Mouse (Mus musculus) intestine, embryonic 14.5 days (tissue): ENCODE data around the gene Nrbf2. TPM values are rescaled to one million over a fixed set of nuclear protein-coding genes. Genes with fewer than 3 reads are reported as not detected.

Experiments
- ATAC-seq: fragments of 200-750 bp; cut with Nextera tagmentation; replicated peaks from 2 replicates; pipeline ENCODE4 v1.8.0; 2017; ENCODE audit warnings: low read depth, moderate number of reproducible peaks, moderate TSS enrichment, moderate library complexity; ENCODE audit not compliant: low FRiP score, low TSS enrichment
- DNase-seq: peaks from one replicate; pipeline ENCODE4 v3.0.0-alpha.2; 2018; ENCODE audit warnings: low spot score
- H3K27ac ChIP-seq: fragments of 300-500 bp; sonication (generic); 2 replicates; pipeline ENCODE4 v1.5.1; 2014; ENCODE audit warnings: low read depth, mild to moderate bottlenecking, control low read depth
- H3K27me3 ChIP-seq: fragments of 300-500 bp; sonication (generic); replicated peaks from 2 replicates; pipeline ENCODE4 v1.6.1; 2014; ENCODE audit warnings: low read length, control low read depth; ENCODE audit not compliant: control insufficient read depth, insufficient read depth
- H3K36me3 ChIP-seq: fragments of 300-500 bp; sonication (generic); 2 replicates; pipeline ENCODE4 v1.6.1; 2014; ENCODE audit warnings: low read length, control low read depth; ENCODE audit not compliant: control insufficient read depth, insufficient read depth
- H3K4me1 ChIP-seq: fragments of 300-500 bp; sonication (generic); replicated peaks from 2 replicates; pipeline ENCODE4 v1.6.1; 2014; ENCODE audit warnings: low read length, control low read depth, mixed read lengths; ENCODE audit not compliant: control insufficient read depth, insufficient read depth
- H3K4me2 ChIP-seq: fragments of 300-500 bp; sonication (generic); 2 replicates; pipeline ENCODE4 v1.6.1; 2014; ENCODE audit warnings: low read length
- H3K4me3 ChIP-seq: fragments of 300-500 bp; sonication (generic); 2 replicates; pipeline ENCODE4 v1.5.1; 2014; ENCODE audit warnings: low read depth, low read length, control low read depth, mixed read lengths
- H3K9ac ChIP-seq: fragments of 300-500 bp; sonication (generic); 2 replicates; pipeline ENCODE4 v1.6.1; 2014; ENCODE audit warnings: mild to moderate bottlenecking, low read length
- H3K9me3 ChIP-seq: fragments of 300-500 bp; sonication (generic); 2 replicates; pipeline ENCODE4 v1.6.1; 2016; ENCODE audit warnings: low read length, control low read depth; ENCODE audit not compliant: control insufficient read depth
- WGBS: fragments of 180-500 bp; shearing (Covaris S2); extraction: QIAGEN DNeasy Blood & Tissue Kit; methylation state at CpG from one replicate; pipeline ENCODE4 v1.1.7; 2014; 5-methylcytosine and 5-hydroxymethylcytosine counted together
- polyA plus RNA-seq: library from polyadenylated mRNA; unstranded; fragments of >200 nt; fragmentation: Nextera tagmentation; extraction: Ambion mirVana; gene quantifications from 2 replicates; pipeline ENCODE4 v1.2.1, GENCODE M21; 2014

The Nrbf2 gene
- polyA plus RNA-seq, 1 experiment from 2014 or later, result 36.0 TPM

- Histone ChIP-seq H3K4me1 (peaks cover 13% of the 10 kb centered on the region), H3K9me3 (no peaks in the 10 kb centered on the region), H3K27ac (peak overlapping the region; percentile 66), H3K9ac (peak overlapping the region; percentile 73), H3K4me2 (peak overlapping the region; percentile 90), H3K4me3 (peak overlapping the region; percentile 62), H3K27me3 (no peaks in the 10 kb centered on the region), H3K36me3 (no peaks in the 10 kb centered on the region)
- 1% methylated on average over 10 of the region's 10 CpGs for WGBS
- DNase-seq, result peak; percentile 68
- ATAC-seq, result no peak; the same call in 1 of the 2 replicates
These were observed 794 bp downstream of the Nrbf2 start for GRCm38 (mm10) chr10:67284311-67284710.

DNA sequence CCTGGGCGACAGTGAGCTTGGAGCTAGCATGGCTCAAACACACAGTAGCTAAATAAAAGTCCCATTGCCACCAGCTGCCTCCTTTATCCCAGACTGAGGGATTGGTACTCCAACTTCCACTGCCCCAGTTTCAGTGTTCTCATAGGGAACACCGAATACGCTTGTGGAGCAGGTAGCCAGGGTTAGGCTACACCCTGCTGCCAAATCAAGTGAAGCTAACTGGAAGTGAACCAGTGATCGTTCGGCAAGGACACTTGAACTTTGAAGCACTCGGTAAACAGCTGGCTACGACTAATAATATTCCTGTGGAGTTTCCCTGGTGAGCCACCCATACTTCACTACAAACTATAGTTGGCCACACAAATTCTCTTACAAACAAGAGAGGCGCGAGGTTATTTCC lies 1.6 kb downstream of the Nrbf2 start:
- no peaks in the 10 kb centered on the region for H3K27me3 ChIP-seq
- ATAC-seq (no peak), DNase-seq (no peak)
- 66% methylated on average over 9 of the region's 9 CpGs for WGBS
- no peak overlapping the region for H3K4me3 ChIP-seq
- H3K9me3 ChIP-seq, result no peaks in the 10 kb centered on the region
- no peaks in the 10 kb centered on the region for H3K36me3 ChIP-seq
- H3K4me2 ChIP-seq, result peak overlapping the region; percentile 90
- peaks cover 13% of the 10 kb centered on the region for H3K4me1 ChIP-seq
- no peak overlapping the region for H3K27ac ChIP-seq
- H3K9ac ChIP-seq, result no peak overlapping the region; the same call in 1 of the 2 replicates

- H3K4me2 ChIP-seq, result no peak overlapping the region
- no peak overlapping the region for H3K9ac ChIP-seq
These were observed 2.6 kb downstream of the Nrbf2 start for GRCm38 (mm10) chr10:67282531-67282930.

DNA sequence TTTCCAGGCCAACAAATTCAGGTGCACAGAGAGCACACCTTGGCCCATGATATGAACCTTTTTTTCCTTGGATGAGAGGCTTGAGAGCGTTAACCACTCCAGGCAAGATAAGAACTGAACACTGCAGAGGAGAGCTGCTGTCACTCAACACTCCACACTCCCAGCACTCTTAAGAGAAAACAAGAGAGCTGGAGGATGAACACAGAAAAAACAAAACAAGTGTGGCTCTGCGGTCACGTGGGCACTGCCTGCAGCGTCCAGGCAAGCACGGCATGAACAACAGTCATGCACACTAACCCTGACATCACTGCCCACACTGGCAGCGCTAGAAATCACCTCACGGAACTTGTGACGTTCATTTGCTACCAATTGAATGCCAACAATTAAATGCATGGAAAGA lies 3.3 kb downstream of the Nrbf2 start:
- DNase-seq, result no peak
- no peak overlapping the region for H3K4me3 ChIP-seq
- no peaks in the 10 kb centered on the region for H3K36me3 ChIP-seq
- H3K9me3 ChIP-seq, result no peaks in the 10 kb centered on the region
- no peak overlapping the region for H3K4me2 ChIP-seq
- H3K27me3 ChIP-seq, result no peaks in the 10 kb centered on the region
- ATAC-seq, result no peak
- 83% methylated on average over 8 of the region's 8 CpGs for WGBS
- no peak overlapping the region for H3K9ac ChIP-seq
- H3K4me1 ChIP-seq, result peaks cover 13% of the 10 kb centered on the region
- H3K27ac ChIP-seq, result no peak overlapping the region

More at GRCm38 (mm10) chr10:67282531-67282930, 2.6 kb downstream of the Nrbf2 start:
- 85% methylated on average over 2 of the region's 2 CpGs for WGBS
- Histone ChIP-seq H3K36me3 (no peaks in the 10 kb centered on the region), H3K4me3 (no peak overlapping the region), H3K27ac (no peak overlapping the region), H3K27me3 (no peaks in the 10 kb centered on the region), H3K4me1 (peaks cover 13% of the 10 kb centered on the region), H3K9me3 (no peaks in the 10 kb centered on the region)
- ATAC-seq (no peak), DNase-seq (no peak)

DNA sequence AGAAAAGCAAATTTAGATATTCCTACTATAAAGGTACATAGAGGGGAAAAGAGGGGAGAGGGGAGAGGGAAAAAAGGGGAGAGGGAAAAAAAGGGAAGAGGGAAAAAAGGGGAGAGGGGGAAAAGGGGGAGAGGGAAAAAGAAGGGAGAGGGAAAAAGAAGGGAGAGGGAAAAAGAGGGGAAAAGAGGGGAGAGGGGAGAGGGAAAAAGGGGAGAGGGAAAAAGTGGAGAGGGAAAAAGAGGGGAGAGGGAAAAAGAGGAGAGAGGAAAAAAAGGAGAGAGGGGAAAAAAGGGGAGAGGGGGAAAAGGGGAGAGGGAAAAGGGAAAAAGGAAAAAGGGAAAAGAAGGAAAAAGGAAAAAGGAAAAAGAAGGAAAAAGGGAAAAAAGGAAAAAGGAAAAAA lies 9.2 kb downstream of the Nrbf2 start:
- H3K9ac ChIP-seq, result no peak overlapping the region
- H3K4me2 ChIP-seq, result no peak overlapping the region
- no peak overlapping the region for H3K4me3 ChIP-seq
- no peak for ATAC-seq
- no peak for DNase-seq
- no peaks in the 10 kb centered on the region for H3K9me3 ChIP-seq
- H3K4me1 ChIP-seq, result no peaks in the 10 kb centered on the region
- peaks cover 17% of the 10 kb centered on the region for H3K36me3 ChIP-seq
- H3K27me3 ChIP-seq, result no peaks in the 10 kb centered on the region
- no peak overlapping the region for H3K27ac ChIP-seq

- DNase-seq (peak; percentile 53), ATAC-seq (no peak)
- WGBS, result 74% methylated on average over 1 of the region's 1 CpGs
- Histone ChIP-seq H3K4me1 (no peaks in the 10 kb centered on the region), H3K27ac (no peak overlapping the region), H3K27me3 (no peaks in the 10 kb centered on the region), H3K4me3 (no peak overlapping the region), H3K36me3 (peaks cover 30% of the 10 kb centered on the region), H3K9me3 (no peaks in the 10 kb centered on the region), H3K4me2 (no peak overlapping the region), H3K9ac (no peak overlapping the region)
These were observed 20.3 kb downstream of the Nrbf2 start for GRCm38 (mm10) chr10:67264852-67265251.

DNA sequence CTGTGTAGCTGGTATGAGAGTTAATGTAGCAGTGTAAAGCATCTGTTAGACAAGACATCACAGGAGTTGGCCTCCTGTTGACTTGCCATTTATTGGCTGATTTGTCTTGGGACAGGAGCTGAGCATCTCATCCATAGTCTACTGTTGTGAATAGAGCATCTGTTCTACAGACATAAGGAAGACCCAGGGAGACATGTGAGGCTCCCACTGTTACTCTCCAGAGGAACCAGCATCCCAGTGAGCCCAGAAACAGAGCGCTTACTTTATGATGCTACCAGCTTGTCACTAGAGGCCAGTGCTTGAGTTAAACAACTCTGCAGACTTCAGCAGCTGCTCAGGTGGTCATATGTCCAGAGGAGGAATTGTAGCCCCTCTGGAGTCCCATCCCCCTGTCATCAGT lies 32.0 kb downstream of the Nrbf2 start:
- no peak for DNase-seq
- Histone ChIP-seq H3K4me2 (no peak overlapping the region), H3K9ac (no peak overlapping the region), H3K36me3 (peaks cover 71% of the 10 kb centered on the region), H3K4me1 (no peaks in the 10 kb centered on the region), H3K4me3 (no peak overlapping the region), H3K9me3 (no peaks in the 10 kb centered on the region), H3K27me3 (no peaks in the 10 kb centered on the region), H3K27ac (no peak overlapping the region)
- 88% methylated on average over 1 of the region's 1 CpGs for WGBS
- ATAC-seq, result no peak

DNA sequence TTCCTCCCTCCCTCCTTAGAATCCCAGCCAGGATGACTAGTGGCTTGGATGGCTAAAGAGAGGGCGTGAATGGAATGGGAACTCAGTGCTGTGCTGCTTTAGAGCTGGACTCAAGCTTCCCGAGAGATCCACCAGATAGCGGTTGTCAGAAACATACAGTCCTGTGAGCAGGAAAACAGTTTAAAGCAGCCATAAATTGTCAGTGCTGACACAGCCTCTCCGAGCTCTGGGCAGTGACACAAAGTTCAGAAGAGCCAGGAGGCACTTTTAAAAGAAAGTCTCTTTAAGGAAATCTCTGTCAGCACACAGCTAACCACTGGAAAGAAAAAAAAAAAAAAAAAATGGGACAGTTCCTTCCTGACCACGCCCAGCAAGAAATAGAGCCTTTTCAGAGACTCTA lies 32.8 kb downstream of the Nrbf2 start:
- Histone ChIP-seq H3K27me3 (no peaks in the 10 kb centered on the region), H3K9ac (no peak overlapping the region), H3K27ac (peak overlapping the region; percentile 22; the same call in 1 of the 2 replicates), H3K4me3 (no peak overlapping the region), H3K4me1 (no peaks in the 10 kb centered on the region), H3K36me3 (peaks cover 73% of the 10 kb centered on the region), H3K4me2 (no peak overlapping the region), H3K9me3 (no peaks in the 10 kb centered on the region)
- DNase-seq (no peak), ATAC-seq (no peak)
- WGBS, result 51% methylated on average over 5 of the region's 5 CpGs

DNA sequence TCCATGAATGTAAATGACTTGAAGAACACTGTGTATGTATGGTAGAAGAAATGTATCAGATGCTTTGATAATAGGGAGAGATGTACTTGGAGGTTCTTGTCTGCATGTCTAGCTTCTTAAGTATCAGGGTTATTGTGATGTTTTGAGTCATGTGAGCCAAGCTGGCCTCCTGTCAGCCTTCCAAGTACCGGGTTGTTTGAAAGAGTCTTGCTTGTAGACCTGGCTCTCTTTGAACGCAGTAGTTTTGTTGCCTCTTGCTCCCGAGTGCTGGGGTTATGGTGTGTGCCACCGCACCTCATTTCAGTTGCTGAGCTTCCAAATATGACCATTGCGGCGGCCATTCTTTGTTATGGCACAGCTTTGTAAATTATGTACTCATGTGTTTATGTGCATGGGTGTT lies 34.3 kb downstream of the Nrbf2 start:
- 95% methylated on average over 6 of the region's 6 CpGs for WGBS
- no peak overlapping the region for H3K4me2 ChIP-seq
- H3K27ac ChIP-seq, result no peak overlapping the region
- no peaks in the 10 kb centered on the region for H3K9me3 ChIP-seq
- H3K4me3 ChIP-seq, result no peak overlapping the region
- H3K36me3 ChIP-seq, result peaks cover 74% of the 10 kb centered on the region
- H3K9ac ChIP-seq, result no peak overlapping the region
- H3K27me3 ChIP-seq, result no peaks in the 10 kb centered on the region
- no peaks in the 10 kb centered on the region for H3K4me1 ChIP-seq
- ATAC-seq, result no peak
- DNase-seq, result no peak
